Mouse (Mus musculus): Measurements from ENCODE around the gene Yipf1. TPM values are rescaled to one million over a fixed set of nuclear protein-coding genes. Genes with fewer than 3 reads are reported as not detected.

Gene Yipf1
- total RNA-seq, 1 experiment from 2014 or later, result 117 TPM

DNA sequence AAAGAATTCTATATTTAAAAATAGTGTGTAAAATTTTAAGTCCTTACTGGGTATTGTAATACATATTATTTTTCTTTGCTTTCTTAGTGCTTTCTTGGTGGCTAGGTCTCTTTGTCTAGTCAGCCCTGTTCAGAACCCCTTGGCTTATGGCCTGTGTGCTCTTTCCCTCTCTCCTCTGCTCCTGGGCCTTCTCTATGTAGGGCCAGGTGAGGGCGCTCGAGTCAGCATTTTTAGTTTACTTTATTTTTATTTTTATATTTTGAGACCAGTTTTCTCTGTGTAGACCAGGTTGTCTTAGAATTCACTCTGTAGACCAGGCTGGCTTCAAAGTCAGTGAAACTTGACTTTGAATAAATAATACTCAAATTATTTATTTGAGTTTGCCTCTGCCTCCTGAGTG, 58.1 kb downstream of the Yipf1 start:
- no peak for DNase-seq

DNA sequence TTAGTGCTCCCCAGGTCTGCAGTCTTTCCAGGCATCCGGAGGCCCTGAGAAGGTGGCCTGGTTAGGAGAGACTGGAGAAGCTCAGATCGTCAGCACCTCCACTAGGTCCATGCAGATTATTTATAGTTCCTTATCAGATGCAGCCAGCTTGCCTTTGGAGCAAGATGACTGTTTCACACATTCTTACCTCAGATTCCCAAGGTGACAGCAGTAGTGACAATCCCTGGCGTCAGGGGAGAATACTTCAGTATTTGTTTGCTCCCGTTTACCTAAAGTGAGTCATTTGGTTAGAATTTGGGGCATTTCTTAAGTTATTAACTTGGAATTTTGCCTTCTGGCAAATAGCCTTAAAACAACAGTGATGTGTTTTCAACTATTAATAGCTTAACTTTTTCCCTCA, 60.5 kb downstream of the Yipf1 start:
- no peak for DNase-seq

- DNase-seq, result no peak
Measured at GRCm38 (mm10) chr4:107378954-107379353, 64.8 kb downstream of the Yipf1 start.

DNA sequence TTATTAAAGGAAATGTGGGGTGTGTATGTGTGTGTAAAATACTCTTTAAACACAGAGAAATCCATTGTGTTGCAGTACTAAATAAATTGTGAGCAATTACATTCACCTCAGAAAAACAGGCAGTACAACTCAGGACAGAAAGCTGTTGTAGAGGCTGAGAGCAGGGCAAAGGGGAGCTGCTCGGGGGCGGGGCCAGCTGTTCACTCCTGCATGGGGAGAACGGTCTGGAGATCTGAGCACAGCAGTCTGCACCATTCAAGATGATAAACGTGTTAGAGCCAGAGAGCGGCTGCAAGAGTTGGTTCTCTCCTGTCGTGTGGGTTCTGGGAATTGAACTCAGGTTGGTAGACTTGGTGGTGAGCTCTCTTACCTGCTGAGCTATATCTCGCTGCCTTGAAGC, 66.7 kb downstream of the Yipf1 start:
- DNase-seq, result no peak

DNA sequence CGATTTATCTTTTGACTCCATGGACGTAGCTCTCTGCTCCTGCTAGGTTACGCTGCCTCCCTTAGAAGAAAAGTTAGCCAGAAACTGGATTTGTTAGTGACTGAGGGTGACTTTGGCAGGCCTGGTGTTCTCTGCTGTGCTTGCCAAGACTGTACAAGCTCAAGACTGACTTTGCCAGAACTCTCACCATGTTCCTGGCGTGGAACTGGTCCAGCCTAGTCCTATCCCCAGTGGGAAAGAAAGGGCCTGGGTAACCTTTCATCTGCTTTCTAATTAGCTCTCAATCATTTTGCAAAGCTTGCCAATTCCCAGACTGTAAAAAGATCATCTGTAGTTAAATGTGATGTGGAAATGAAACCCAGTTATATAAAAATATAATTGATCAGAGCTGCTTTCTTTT, 72.9 kb downstream of the Yipf1 start:
- DNase-seq, result peak; percentile 24

- no peak for DNase-seq
Measured at GRCm38 (mm10) chr4:107387465-107387864, 73.3 kb downstream of the Yipf1 start.

DNA sequence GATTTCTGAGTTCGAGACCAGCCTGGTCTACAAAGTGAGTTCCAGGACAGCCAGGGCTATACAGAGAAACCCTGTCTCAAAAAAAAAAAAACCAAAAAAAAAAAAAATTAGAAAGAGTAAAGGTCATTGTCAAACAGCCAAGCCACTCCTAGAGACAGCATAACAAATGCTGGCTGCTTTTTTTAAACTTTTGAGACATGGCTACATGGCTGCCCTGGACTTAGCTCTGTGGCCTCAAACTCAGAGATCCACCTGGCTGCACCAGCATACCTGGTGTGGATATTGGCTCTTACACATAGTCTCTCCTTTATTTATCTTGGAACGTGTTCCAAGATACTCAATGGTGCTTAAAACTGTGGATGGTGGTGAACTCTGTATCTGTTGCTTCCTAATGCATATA, 74.1 kb downstream of the Yipf1 start:
- DNase-seq, result no peak

GRCm38 (mm10) chr4:107389345-107389744, 75.2 kb downstream of the Yipf1 start:
- DNase-seq, result no peak

DNA sequence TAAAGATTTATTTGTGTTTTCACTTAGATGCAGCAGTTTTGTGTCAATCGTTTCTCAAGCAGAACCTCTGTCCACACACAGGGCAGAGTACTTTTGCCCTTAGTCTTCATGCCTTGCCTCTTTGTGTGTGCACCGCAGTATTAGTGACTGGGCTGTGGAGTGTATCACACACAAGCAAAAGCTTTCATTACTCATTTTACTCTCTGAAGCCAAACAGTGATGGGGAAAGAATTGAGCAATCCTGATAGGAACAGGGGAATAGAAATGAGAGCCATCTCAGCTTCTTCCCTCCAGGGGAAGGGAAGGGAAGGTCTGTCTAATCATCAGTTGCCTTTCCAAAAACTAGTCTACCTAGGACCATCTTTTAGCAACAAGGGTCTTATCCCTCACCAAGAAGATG, 79.6 kb downstream of the Yipf1 start:
- DNase-seq, result no peak

Other genes starting within 250 kb of the Yipf1 start
- gene Mrpl37, start 247.5 kb upstream of the Yipf1 start, total RNA-seq (2021), result 92.2 and 107 TPM in 2 replicates
- 18.7 and 29.8 TPM in 2 replicates for gene Cyb5rl, start 247.4 kb upstream of the Yipf1 start, total RNA-seq (2021)
- not detected in 2 replicates for gene Cdcp2, start 217.5 kb upstream of the Yipf1 start, total RNA-seq (2021)
- 418 and 440 TPM in 2 replicates for gene Tmem59, start 136.0 kb upstream of the Yipf1 start, total RNA-seq (2021)
- 28.9 and 34.6 TPM in 2 replicates for gene Tceanc2, start 135.2 kb upstream of the Yipf1 start, total RNA-seq (2021)
- 0.30 TPM in 1 of 2 replicates, not detected in the other for gene Ldlrad1, start 105.2 kb upstream of the Yipf1 start, total RNA-seq (2021)
- gene Lrrc42, start 60.8 kb upstream of the Yipf1 start, total RNA-seq (2021), result 36.0 and 46.9 TPM in 2 replicates
- 18.1 and 26.8 TPM in 2 replicates for gene Hspb11, start 60.8 kb upstream of the Yipf1 start, total RNA-seq (2021)
- gene Dio1, start 7.2 kb upstream of the Yipf1 start, total RNA-seq (2021), result 2.5 TPM in 1 of 2 replicates, not detected in the other
- 12.3 and 14.2 TPM in 2 replicates for gene Ndc1, start 53.4 kb downstream of the Yipf1 start, total RNA-seq (2021)
- gene Glis1, start 120.2 kb downstream of the Yipf1 start, total RNA-seq (2021), result 0.79 TPM in 1 of 2 replicates, not detected in the other